Mouse (Mus musculus): ENCODE data around the gene Rpl7a. TPM values are rescaled to one million over a fixed set of nuclear protein-coding genes. Genes with fewer than 3 reads are reported as not detected.

Gene Rpl7a
- polyA plus RNA-seq, 1 experiment = 980 TPM

- WGBS = 73% methylated on average over 17 of the region's 17 CpGs
These were observed 3.0 kb downstream of the Rpl7a start for GRCm38 (mm10) chr2:26913416-26914147.

GRCm38 (mm10) chr2:26914148-26914941 lies 3.8 kb downstream of the Rpl7a start:
- DNase-seq (ENCODE audit: low read depth, low spot score) = no peak

More at GRCm38 (mm10) chr2:26913416-26914147, 3.0 kb downstream of the Rpl7a start:
- DNase-seq (ENCODE audit: low read depth, low spot score) = no peak

GRCm38 (mm10) chr2:26915927-26916728 lies 5.6 kb downstream of the Rpl7a start, which contains the start of the genes Surf2 and Surf1:
Gene Surf2, plus strand, starts transcription at chr2:26916367.
Gene Surf1, minus strand, starts transcription at chr2:26916530.
- under 1% methylated on average over 47 of the region's 47 CpGs for WGBS
- DNase-seq (ENCODE audit: low read depth, low spot score) = no peak

More at GRCm38 (mm10) chr2:26914148-26914941, 3.8 kb downstream of the Rpl7a start:
- 53% methylated on average over 8 of the region's 8 CpGs for WGBS

- DNase-seq (ENCODE audit: low read depth, low spot score) = no peak
- WGBS = under 1% methylated on average over 13 of the region's 13 CpGs
These were observed 6.2 kb downstream of the Rpl7a start for GRCm38 (mm10) chr2:26916738-26917137.

- no peak for DNase-seq (ENCODE audit: low read depth, low spot score)
- 77% methylated on average over 3 of the region's 3 CpGs for WGBS
These were observed 9.1 kb downstream of the Rpl7a start for GRCm38 (mm10) chr2:26919684-26920083.

GRCm38 (mm10) chr2:26920190-26920855 lies 9.8 kb downstream of the Rpl7a start:
- no peak for DNase-seq (ENCODE audit: low read depth, low spot score)
- 77% methylated on average over 6 of the region's 6 CpGs for WGBS

GRCm38 (mm10) chr2:26921784-26922183 lies 11.2 kb downstream of the Rpl7a start:
- DNase-seq (ENCODE audit: low read depth, low spot score) = no peak
- 15% methylated on average over 9 of the region's 9 CpGs for WGBS

GRCm38 (mm10) chr2:26927745-26928476 lies 17.3 kb downstream of the Rpl7a start:
- DNase-seq (ENCODE audit: low read depth, low spot score) = no peak
- WGBS = 79% methylated on average over 6 of the region's 6 CpGs

GRCm38 (mm10) chr2:26930390-26930789 lies 19.8 kb downstream of the Rpl7a start:
- no peak for DNase-seq (ENCODE audit: low read depth, low spot score)
- WGBS = 4% methylated on average over 1 of the region's 1 CpGs

- DNase-seq (ENCODE audit: low read depth, low spot score) = no peak
- under 1% methylated on average over 49 of the region's 49 CpGs for WGBS
These were observed 22.1 kb downstream of the Rpl7a start for GRCm38 (mm10) chr2:26932473-26933303.

GRCm38 (mm10) chr2:26933304-26934055 lies 22.9 kb downstream of the Rpl7a start, which contains the start of the genes Surf4 and Stkld1:
Gene Surf4, minus strand, starts transcription at chr2:26933928.
Gene Stkld1, plus strand, starts transcription at chr2:26934047.
- peak; percentile 80 for DNase-seq (ENCODE audit: low read depth, low spot score)
- 1% methylated on average over 64 of the region's 70 CpGs for whole genome bisulfite sequencing

- 82% methylated on average over 2 of the region's 2 CpGs for WGBS
- no peak for DNase-seq (ENCODE audit: low read depth, low spot score)
These were observed 24.7 kb downstream of the Rpl7a start for GRCm38 (mm10) chr2:26935286-26935685.

- 52% methylated on average over 1 of the region's 1 CpGs for WGBS
- DNase-seq (ENCODE audit: low read depth, low spot score) = no peak
These were observed 25.9 kb downstream of the Rpl7a start for GRCm38 (mm10) chr2:26936425-26936824.

GRCm38 (mm10) chr2:26941539-26941938 lies 31.0 kb downstream of the Rpl7a start:
- 37% methylated on average over 5 of the region's 5 CpGs for WGBS
- DNase-seq (ENCODE audit: low read depth, low spot score) = no peak

GRCm38 (mm10) chr2:26943253-26943652 lies 32.7 kb downstream of the Rpl7a start:
- DNase-seq (ENCODE audit: low read depth, low spot score) = no peak
- 60% methylated on average over 3 of the region's 3 CpGs for WGBS

- no peak for DNase-seq (ENCODE audit: low read depth, low spot score)
- 77% methylated on average over 2 of the region's 2 CpGs for WGBS
These were observed 39.8 kb downstream of the Rpl7a start for GRCm38 (mm10) chr2:26950411-26950810.

GRCm38 (mm10) chr2:26951346-26951905 lies 40.9 kb downstream of the Rpl7a start:
- 83% methylated on average over 8 of the region's 8 CpGs for WGBS
- DNase-seq (ENCODE audit: low read depth, low spot score) = no peak

Measured in large intestine, adult 2 months (tissue).